Mouse (Mus musculus): ENCODE data around the gene Ltk.

DNA sequence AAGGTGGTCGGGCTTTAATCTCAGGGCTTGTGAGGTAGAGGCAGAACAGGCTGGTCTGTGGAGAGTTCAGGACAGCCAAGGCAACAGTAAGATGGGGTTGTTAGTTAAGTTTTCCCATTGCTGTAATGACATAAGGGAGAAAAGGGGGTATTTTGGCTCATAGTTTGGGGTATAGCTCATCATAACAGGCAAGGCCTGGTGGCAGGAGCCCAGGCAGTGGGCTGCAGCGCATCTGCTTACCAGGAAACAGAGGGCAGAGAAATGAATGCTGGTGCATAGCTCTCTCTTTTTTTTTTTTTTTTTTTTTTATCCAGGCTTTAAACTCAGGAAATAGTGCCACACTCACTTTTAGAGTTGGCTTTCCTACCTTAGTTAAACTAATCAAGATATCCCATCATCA lies 57.1 kb downstream of the Ltk start:
- TF ChIP-seq CTCF (conservative IDR thresholded peaks at IDR 0.05; ENCODE audit: low read length) (no peak), NANOG (IDR thresholded peaks at IDR 0.05; ENCODE audit: borderline replicate concordance, low read length) (no peak), POU5F1 (IDR thresholded peaks at IDR 0.05; ENCODE audit: borderline replicate concordance, low read length) (no peak)

Measured in E14TG2a.4 (cell line).